Mouse (Mus musculus): Measurements from ENCODE around the gene 2310033P09Rik. TPM values are rescaled to one million over a fixed set of nuclear protein-coding genes. Genes with fewer than 3 reads are reported as not detected.

2310033P09Rik gene
- polyA plus RNA-seq, 2 experiments, result 16.2 to 23.6 TPM

- Histone ChIP-seq H3K4me2 (ENCODE audit: low read depth) (no peak overlapping the region), H3K9ac (replicated peaks) (no peak overlapping the region), H3K36me3 (replicated peaks; ENCODE audit: control insufficient read depth, insufficient read depth, low read depth) (peaks cover 50% of the 10 kb centered on the region), H3K27ac (no peak overlapping the region), H3K4me1 (replicated peaks; ENCODE audit: control insufficient read depth in 2 of 2, insufficient read depth in 2 of 2, low read length in 1 of 2) (peaks cover 0 to 27% of the 10 kb centered on the region in 2 experiments; a peak in 2 of 4 replicates), H3K9me3 (ENCODE audit: control insufficient read depth, low read length) (no peaks in the 10 kb centered on the region), H3K27me3 (ENCODE audit: control insufficient read depth, insufficient read depth, low read length) (no peaks in the 10 kb centered on the region), H3K4me3 (ENCODE audit: insufficient read depth in 1 of 2, low read depth in 2 of 2, low read length in 2 of 2) (no peak overlapping the region)
- 35% methylated on average over 3 of the region's 3 CpGs for WGBS (ENCODE audit: insufficient replicate concordance)
- no peak for DNase-seq (ENCODE audit: low read depth in 3 of 3, low spot score in 3 of 3)
- no peak for ATAC-seq (ENCODE audit: insufficient read depth)
- TF ChIP-seq CTCF (IDR thresholded peaks at IDR 0.05; ENCODE audit: low read depth) (no peak), EP300 (IDR thresholded peaks at IDR 0.05; ENCODE audit: low read depth) (no peak)
These were observed 8.8 kb downstream of the 2310033P09Rik start for GRCm38 (mm10) chr11:59216955-59217354.

GRCm38 (mm10) chr11:59218389-59218998 lies 10.4 kb downstream of the 2310033P09Rik start:
- ATAC-seq (ENCODE audit: insufficient read depth), result no peak
- Histone ChIP-seq H3K4me3 (ENCODE audit: insufficient read depth in 1 of 2, low read depth in 2 of 2, low read length in 2 of 2) (no peak overlapping the region), H3K4me2 (ENCODE audit: low read depth) (no peak overlapping the region)

GRCm38 (mm10) chr11:59219064-59219463 lies 10.9 kb downstream of the 2310033P09Rik start:
- H3K4me1 ChIP-seq (replicated peaks; ENCODE audit: control insufficient read depth in 2 of 2, insufficient read depth in 2 of 2, low read length in 1 of 2), result peaks cover 13 to 37% of the 10 kb centered on the region in 2 experiments
- no peak overlapping the region for H3K4me2 ChIP-seq (ENCODE audit: low read depth)
- H3K4me3 ChIP-seq (ENCODE audit: insufficient read depth in 1 of 2, low read depth in 2 of 2, low read length in 2 of 2), result no peak overlapping the region
- DNase-seq (ENCODE audit: low read depth in 3 of 3, low spot score in 3 of 3), result no peak
- H3K9ac ChIP-seq (replicated peaks), result no peak overlapping the region
- peak; percentile 82 for TF ChIP-seq CTCF (IDR thresholded peaks at IDR 0.05; ENCODE audit: low read depth)
- TF ChIP-seq EP300 (IDR thresholded peaks at IDR 0.05; ENCODE audit: low read depth), result no peak
- H3K27me3 ChIP-seq (ENCODE audit: control insufficient read depth, insufficient read depth, low read length), result no peaks in the 10 kb centered on the region
- H3K9me3 ChIP-seq (ENCODE audit: control insufficient read depth, low read length), result no peaks in the 10 kb centered on the region
- peaks cover 39% of the 10 kb centered on the region for H3K36me3 ChIP-seq (replicated peaks; ENCODE audit: control insufficient read depth, insufficient read depth, low read depth)
- ATAC-seq (ENCODE audit: insufficient read depth), result no peak
- H3K27ac ChIP-seq, result no peak overlapping the region

More at GRCm38 (mm10) chr11:59218389-59218998, 10.4 kb downstream of the 2310033P09Rik start:
- DNase-seq (ENCODE audit: low read depth in 3 of 3, low spot score in 3 of 3), result no peak
- Histone ChIP-seq H3K9ac (replicated peaks) (no peak overlapping the region), H3K4me1 (replicated peaks; ENCODE audit: control insufficient read depth in 2 of 2, insufficient read depth in 2 of 2, low read length in 1 of 2) (peaks cover 7 to 32% of the 10 kb centered on the region in 2 experiments), H3K9me3 (ENCODE audit: control insufficient read depth, low read length) (no peaks in the 10 kb centered on the region), H3K27ac (no peak overlapping the region), H3K36me3 (replicated peaks; ENCODE audit: control insufficient read depth, insufficient read depth, low read depth) (peaks cover 37% of the 10 kb centered on the region), H3K27me3 (ENCODE audit: control insufficient read depth, insufficient read depth, low read length) (no peaks in the 10 kb centered on the region)
- TF ChIP-seq CTCF (IDR thresholded peaks at IDR 0.05; ENCODE audit: low read depth) (no peak), EP300 (IDR thresholded peaks at IDR 0.05; ENCODE audit: low read depth) (no peak)
- WGBS (ENCODE audit: insufficient replicate concordance), result 82% methylated on average over 4 of the region's 4 CpGs

- peaks cover 33 to 53% of the 10 kb centered on the region in 2 experiments for H3K4me1 ChIP-seq (replicated peaks; ENCODE audit: control insufficient read depth in 2 of 2, insufficient read depth in 2 of 2, low read length in 1 of 2)
- H3K27me3 ChIP-seq (ENCODE audit: control insufficient read depth, insufficient read depth, low read length), result no peaks in the 10 kb centered on the region
- no peak for DNase-seq (ENCODE audit: low read depth in 3 of 3, low spot score in 3 of 3)
- no peak overlapping the region for H3K4me3 ChIP-seq (ENCODE audit: insufficient read depth in 1 of 2, low read depth in 2 of 2, low read length in 2 of 2)
- ATAC-seq (ENCODE audit: insufficient read depth), result no peak
- TF ChIP-seq CTCF (IDR thresholded peaks at IDR 0.05; ENCODE audit: low read depth) (no peak), EP300 (IDR thresholded peaks at IDR 0.05; ENCODE audit: low read depth) (no peak)
- no peak overlapping the region for H3K4me2 ChIP-seq (ENCODE audit: low read depth)
- H3K36me3 ChIP-seq (replicated peaks; ENCODE audit: control insufficient read depth, insufficient read depth, low read depth), result peaks cover 30% of the 10 kb centered on the region
- H3K9me3 ChIP-seq (ENCODE audit: control insufficient read depth, low read length), result no peaks in the 10 kb centered on the region
- H3K9ac ChIP-seq (replicated peaks), result no peak overlapping the region
- H3K27ac ChIP-seq, result no peak overlapping the region
These were observed 13.5 kb downstream of the 2310033P09Rik start for GRCm38 (mm10) chr11:59221604-59222003.

- Histone ChIP-seq H3K9me3 (ENCODE audit: control insufficient read depth, low read length) (no peaks in the 10 kb centered on the region), H3K27ac (no peak overlapping the region), H3K9ac (replicated peaks) (no peak overlapping the region), H3K36me3 (replicated peaks; ENCODE audit: control insufficient read depth, insufficient read depth, low read depth) (peaks cover 30% of the 10 kb centered on the region), H3K4me2 (ENCODE audit: low read depth) (no peak overlapping the region), H3K27me3 (ENCODE audit: control insufficient read depth, insufficient read depth, low read length) (no peaks in the 10 kb centered on the region), H3K4me1 (replicated peaks; ENCODE audit: control insufficient read depth in 2 of 2, insufficient read depth in 2 of 2, low read length in 1 of 2) (peaks cover 34 to 52% of the 10 kb centered on the region in 2 experiments), H3K4me3 (ENCODE audit: insufficient read depth in 1 of 2, low read depth in 2 of 2, low read length in 2 of 2) (no peak overlapping the region)
- WGBS (ENCODE audit: insufficient replicate concordance), result 66% methylated on average over 4 of the region's 4 CpGs
- no peak for DNase-seq (ENCODE audit: low read depth in 3 of 3, low spot score in 3 of 3)
- ATAC-seq (ENCODE audit: insufficient read depth), result no peak
- TF ChIP-seq CTCF (IDR thresholded peaks at IDR 0.05; ENCODE audit: low read depth), result no peak
- no peak for TF ChIP-seq EP300 (IDR thresholded peaks at IDR 0.05; ENCODE audit: low read depth)
These were observed 14.2 kb downstream of the 2310033P09Rik start for GRCm38 (mm10) chr11:59222306-59222705.

Data from liver, embryonic 14.5 days (tissue).